Mouse (Mus musculus) neural tube, embryonic 14.5 days (tissue): Measurements from ENCODE around the gene Rnls. TPM values are rescaled to one million over a fixed set of nuclear protein-coding genes. Genes with fewer than 3 reads are reported as not detected.

Source experiments
- ATAC-seq: fragments of 200-750 bp; cut with Nextera tagmentation; 2 replicates; pipeline ENCODE4 v1.8.0; 2017; ENCODE audit warnings: low read depth, mild to moderate bottlenecking, moderate TSS enrichment, moderate library complexity
- H3K27ac ChIP-seq: fragments of 300-500 bp; sonication (generic); 2 replicates; pipeline ENCODE4 v1.5.1; 2014; ENCODE audit warnings: low read depth, mild to moderate bottlenecking, control low read depth, low read length, moderate library complexity, mixed read lengths
- H3K27me3 ChIP-seq: fragments of 300-500 bp; sonication (generic); 2 replicates; pipeline ENCODE4 v1.6.1; 2014; ENCODE audit warnings: low read length; ENCODE audit not compliant: control insufficient read depth, insufficient read depth
- H3K36me3 ChIP-seq: fragments of 300-500 bp; sonication (generic); 2 replicates; pipeline ENCODE4 v1.6.1; 2014; ENCODE audit warnings: low read length, mixed read lengths; ENCODE audit not compliant: control insufficient read depth, insufficient read depth
- H3K4me1 ChIP-seq: fragments of 300-500 bp; sonication (generic); 2 replicates; pipeline ENCODE4 v1.6.1; 2014; ENCODE audit warnings: low read length; ENCODE audit not compliant: control insufficient read depth, insufficient read depth
- H3K4me2 ChIP-seq: fragments of 300-500 bp; sonication (generic); 2 replicates; pipeline ENCODE4 v1.6.1; 2014; ENCODE audit warnings: mild to moderate bottlenecking, low read depth, low read length, control low read depth
- H3K4me3 ChIP-seq: fragments of 300-500 bp; sonication (generic); 2 replicates; pipeline ENCODE4 v1.5.1; 2014; ENCODE audit warnings: low read depth, low read length, control low read depth, mixed read lengths
- H3K9ac ChIP-seq: fragments of 300-500 bp; sonication (generic); replicated peaks from 2 replicates; pipeline ENCODE4 v1.6.1; 2014; ENCODE audit warnings: low read depth, mild to moderate bottlenecking, control low read depth, low read length, mixed read lengths
- H3K9me3 ChIP-seq: fragments of 300-500 bp; sonication (generic); 2 replicates; pipeline ENCODE4 v1.6.1; 2016; ENCODE audit warnings: low read length; ENCODE audit not compliant: control insufficient read depth
- WGBS: fragments of 180-500 bp; shearing (Covaris S2); extraction: QIAGEN DNeasy Blood & Tissue Kit; methylation state at CpG from one replicate; pipeline ENCODE4 v1.1.7; 2014; 5-methylcytosine and 5-hydroxymethylcytosine counted together
- polyA plus RNA-seq: library from polyadenylated mRNA; unstranded; fragments of >200 nt; fragmentation: Nextera tagmentation; extraction: Ambion mirVana; gene quantifications from 2 replicates; pipeline ENCODE4 v1.2.1, GENCODE M21; 2014

Rnls gene
- polyA plus RNA-seq, 1 experiment from 2014 or later = 12.2 TPM

GRCm38 (mm10) chr19:33179595-33179994 lies 212.5 kb downstream of the Rnls start:
- no peaks in the 10 kb centered on the region for H3K4me1 ChIP-seq
- ATAC-seq = no peak
- H3K36me3 ChIP-seq = no peaks in the 10 kb centered on the region
- no peak overlapping the region for H3K4me3 ChIP-seq
- WGBS = 63% methylated on average over 5 of the region's 5 CpGs
- H3K9me3 ChIP-seq = no peaks in the 10 kb centered on the region
- no peaks in the 10 kb centered on the region for H3K27me3 ChIP-seq
- no peak overlapping the region for H3K9ac ChIP-seq
- no peak overlapping the region for H3K27ac ChIP-seq
- H3K4me2 ChIP-seq = no peak overlapping the region

- Histone ChIP-seq H3K27me3 (no peaks in the 10 kb centered on the region), H3K9me3 (no peaks in the 10 kb centered on the region), H3K4me2 (no peak overlapping the region), H3K9ac (no peak overlapping the region), H3K4me3 (no peak overlapping the region), H3K27ac (no peak overlapping the region), H3K4me1 (no peaks in the 10 kb centered on the region), H3K36me3 (no peaks in the 10 kb centered on the region)
- no peak for ATAC-seq
- 37% methylated on average over 3 of the region's 3 CpGs for WGBS
Observed at GRCm38 (mm10) chr19:33178866-33179265, 213.2 kb downstream of the Rnls start.

GRCm38 (mm10) chr19:33178367-33178766 lies 213.7 kb downstream of the Rnls start:
- Histone ChIP-seq H3K27ac (no peak overlapping the region), H3K36me3 (no peaks in the 10 kb centered on the region), H3K9ac (no peak overlapping the region), H3K4me3 (no peak overlapping the region), H3K27me3 (no peaks in the 10 kb centered on the region), H3K4me1 (no peaks in the 10 kb centered on the region), H3K4me2 (no peak overlapping the region), H3K9me3 (no peaks in the 10 kb centered on the region)
- ATAC-seq = no peak
- 46% methylated on average over 6 of the region's 6 CpGs for WGBS

- ATAC-seq = no peak
- Histone ChIP-seq H3K27me3 (no peaks in the 10 kb centered on the region), H3K4me2 (no peak overlapping the region), H3K9me3 (no peaks in the 10 kb centered on the region), H3K4me1 (no peaks in the 10 kb centered on the region), H3K36me3 (no peaks in the 10 kb centered on the region), H3K9ac (no peak overlapping the region), H3K27ac (no peak overlapping the region), H3K4me3 (no peak overlapping the region)
Observed at GRCm38 (mm10) chr19:33173991-33174390, 218.1 kb downstream of the Rnls start.

GRCm38 (mm10) chr19:33169881-33170280 lies 222.2 kb downstream of the Rnls start:
- Histone ChIP-seq H3K9me3 (no peaks in the 10 kb centered on the region), H3K27ac (no peak overlapping the region), H3K36me3 (no peaks in the 10 kb centered on the region), H3K4me2 (no peak overlapping the region), H3K9ac (no peak overlapping the region), H3K27me3 (no peaks in the 10 kb centered on the region), H3K4me1 (no peaks in the 10 kb centered on the region), H3K4me3 (no peak overlapping the region)
- no peak for ATAC-seq
- WGBS = 91% methylated on average over 6 of the region's 6 CpGs

- H3K4me1 ChIP-seq = no peaks in the 10 kb centered on the region
- no peaks in the 10 kb centered on the region for H3K9me3 ChIP-seq
- 81% methylated on average over 17 of the region's 17 CpGs for whole genome bisulfite sequencing
- no peaks in the 10 kb centered on the region for H3K36me3 ChIP-seq
- H3K4me3 ChIP-seq = no peak overlapping the region
- no peaks in the 10 kb centered on the region for H3K27me3 ChIP-seq
- no peak overlapping the region for H3K9ac ChIP-seq
- ATAC-seq = no peak
- H3K27ac ChIP-seq = no peak overlapping the region
- no peak overlapping the region for H3K4me2 ChIP-seq
Observed at GRCm38 (mm10) chr19:33167528-33168264, 224.4 kb downstream of the Rnls start.

GRCm38 (mm10) chr19:33164801-33165200 lies 227.3 kb downstream of the Rnls start:
- 87% methylated on average over 5 of the region's 5 CpGs for WGBS

GRCm38 (mm10) chr19:33161903-33162302 lies 230.2 kb downstream of the Rnls start:
- Histone ChIP-seq H3K36me3 (no peaks in the 10 kb centered on the region), H3K4me2 (no peak overlapping the region), H3K9ac (no peak overlapping the region), H3K9me3 (no peaks in the 10 kb centered on the region), H3K27me3 (no peaks in the 10 kb centered on the region), H3K27ac (no peak overlapping the region), H3K4me3 (no peak overlapping the region), H3K4me1 (no peaks in the 10 kb centered on the region)
- ATAC-seq = no peak
- WGBS = 96% methylated on average over 1 of the region's 1 CpGs

More at GRCm38 (mm10) chr19:33164801-33165200, 227.3 kb downstream of the Rnls start:
- Histone ChIP-seq H3K4me1 (no peaks in the 10 kb centered on the region), H3K9ac (no peak overlapping the region), H3K4me2 (no peak overlapping the region), H3K27me3 (no peaks in the 10 kb centered on the region), H3K36me3 (no peaks in the 10 kb centered on the region), H3K9me3 (no peaks in the 10 kb centered on the region), H3K27ac (no peak overlapping the region), H3K4me3 (no peak overlapping the region)
- no peak for ATAC-seq

- H3K9me3 ChIP-seq = no peaks in the 10 kb centered on the region
- H3K4me2 ChIP-seq = no peak overlapping the region
- no peaks in the 10 kb centered on the region for H3K36me3 ChIP-seq
- H3K4me3 ChIP-seq = no peak overlapping the region
- H3K9ac ChIP-seq = no peak overlapping the region
- WGBS = 94% methylated on average over 2 of the region's 2 CpGs
- H3K27ac ChIP-seq = no peak overlapping the region
- no peaks in the 10 kb centered on the region for H3K4me1 ChIP-seq
- no peaks in the 10 kb centered on the region for H3K27me3 ChIP-seq
- ATAC-seq = no peak
Observed at GRCm38 (mm10) chr19:33159897-33160296, 232.2 kb downstream of the Rnls start.
